Comparison of ENCODE assay signal across 14 mouse cellular contexts in genomic region chr5:130614209-130614608, GRCm38 (mm10).
DNase-seq lines count a peak whose midpoint lies in the region; ATAC-seq and TF ChIP-seq lines count a peak whose summit lies in the region.
"Had no signal": no experiment of that assay in that cellular context is flagged by ENCODE, and none has a peak within 500 bp of the region (broad histone marks: within the 10 kb centered on the region; RNA-seq: fewer than 3 reads in every experiment).

No protein-coding gene starts in this region.

- intact Hi-C loops in heart, postnatal 14 days (cut with DNase I) = no loop called here
- intact Hi-C loops in heart, adult 2 months (cut with DNase I) = no loop called here
- intact Hi-C loops in left cerebral cortex, adult 2 months (cut with DNase I) = no loop called here

- no peak for TF ChIP-seq POLR2A in heart, adult 2 months (IDR thresholded peaks at IDR 0.05; ENCODE audit: insufficient read depth, low read depth, low read length)

- no peaks in the 10 kb centered on the region for H3K4me1 ChIP-seq in heart, adult 2 months (ENCODE audit: control insufficient read depth, insufficient read depth, low read length)
- H3K4me1 ChIP-seq in midbrain, embryonic 11.5 days (ENCODE audit: control insufficient read depth, insufficient read depth, low read length) = no peaks in the 10 kb centered on the region
- H3K4me1 ChIP-seq in midbrain, embryonic 16.5 days (ENCODE audit: control insufficient read depth, insufficient read depth, low read length) = no peaks in the 10 kb centered on the region
- peaks cover 6% of the 10 kb centered on the region for H3K4me1 ChIP-seq in limb, embryonic 15.5 days
- no peaks in the 10 kb centered on the region for H3K4me1 ChIP-seq in intestine, embryonic 16.5 days (ENCODE audit: control insufficient read depth, insufficient read depth, low read length)
- H3K4me1 ChIP-seq: intestine, embryonic 15.5 days; midbrain, embryonic 15.5 days; neural tube, embryonic 12.5 days had no signal

- WGBS in heart, adult 2 months = 59% methylated on average over 3 of the region's 3 CpGs
- 87% methylated on average over 3 of the region's 3 CpGs for WGBS in midbrain, embryonic 11.5 days
- 84% methylated on average over 3 of the region's 3 CpGs for WGBS in midbrain, embryonic 16.5 days
- WGBS in limb, embryonic 15.5 days = 30% methylated on average over 3 of the region's 3 CpGs
- 81% methylated on average over 3 of the region's 3 CpGs for WGBS in intestine, embryonic 16.5 days

- TF ChIP-seq CTCF in heart, adult 2 months (IDR thresholded peaks at IDR 0.05) = no peak
- TF ChIP-seq CTCF in left cerebral cortex, adult 2 months (IDR thresholded peaks at IDR 0.05) = no peak

- TF ChIP-seq EP300 in heart, adult 2 months (IDR thresholded peaks at IDR 0.05; ENCODE audit: insufficient read depth, low read depth, low read length) = no peak

- no peak for ATAC-seq in midbrain, embryonic 11.5 days (ENCODE audit: low FRiP score)
- ATAC-seq in midbrain, embryonic 16.5 days = no peak
- ATAC-seq in limb, embryonic 15.5 days (ENCODE audit: insufficient number of reproducible peaks, low FRiP score, low TSS enrichment, low read depth) = no peak
- no peak for ATAC-seq in intestine, embryonic 16.5 days
- ATAC-seq: intestine, embryonic 15.5 days; midbrain, embryonic 15.5 days had no signal

- no peak overlapping the region for H3K4me3 ChIP-seq in heart, adult 2 months
- no peak overlapping the region for H3K4me3 ChIP-seq in midbrain, embryonic 11.5 days (ENCODE audit: low read depth, low read length)
- no peak overlapping the region for H3K4me3 ChIP-seq in midbrain, embryonic 16.5 days (ENCODE audit: low read depth, low read length)
- no peak overlapping the region for H3K4me3 ChIP-seq in limb, embryonic 15.5 days
- no peak overlapping the region for H3K4me3 ChIP-seq in left cerebral cortex, adult 2 months
- H3K4me3 ChIP-seq in intestine, embryonic 16.5 days (ENCODE audit: low read length) = no peak overlapping the region
- H3K4me3 ChIP-seq: intestine, embryonic 15.5 days; midbrain, embryonic 15.5 days; neural tube, embryonic 12.5 days had no signal

- H3K36me3 ChIP-seq in heart, adult 2 months (ENCODE audit: control insufficient read depth, insufficient read depth, low read length) = no peaks in the 10 kb centered on the region
- H3K36me3 ChIP-seq in midbrain, embryonic 11.5 days (ENCODE audit: control insufficient read depth, insufficient read depth, low read length) = no peaks in the 10 kb centered on the region
- H3K36me3 ChIP-seq in midbrain, embryonic 16.5 days (ENCODE audit: control insufficient read depth, insufficient read depth, low read length) = no peaks in the 10 kb centered on the region
- no peaks in the 10 kb centered on the region for H3K36me3 ChIP-seq in limb, embryonic 15.5 days
- H3K36me3 ChIP-seq in intestine, embryonic 16.5 days (ENCODE audit: control insufficient read depth, insufficient read depth, low read length) = no peaks in the 10 kb centered on the region
- H3K36me3 ChIP-seq: intestine, embryonic 15.5 days; midbrain, embryonic 15.5 days; neural tube, embryonic 12.5 days had no signal

- peak; percentile 4 to 16 for DNase-seq in heart, postnatal 14 days
- no peak for DNase-seq in heart, adult 2 months
- DNase-seq in midbrain, embryonic 11.5 days (ENCODE audit: low spot score, missing footprints) = peak; percentile 72
- DNase-seq in cerebellum, adult 9-11 months = peak; percentile 73
- no peak for DNase-seq in left cerebral cortex, adult 2 months (ENCODE audit: extremely low spot score in 1 of 2, low spot score in 2 of 2)
- DNase-seq: kidney, postnatal 36 days; liver; thymus, postnatal 14 days had no signal

- no peak overlapping the region for H3K27ac ChIP-seq in heart, adult 2 months
- H3K27ac ChIP-seq in midbrain, embryonic 11.5 days (ENCODE audit: low read depth, low read length) = no peak overlapping the region
- H3K27ac ChIP-seq in midbrain, embryonic 16.5 days (ENCODE audit: low read length) = no peak overlapping the region
- H3K27ac ChIP-seq in limb, embryonic 15.5 days = peak overlapping the region; percentile 30; the same call in 1 of the 2 replicates
- no peak overlapping the region for H3K27ac ChIP-seq in left cerebral cortex, adult 2 months
- no peak overlapping the region for H3K27ac ChIP-seq in intestine, embryonic 16.5 days (ENCODE audit: low read length)
- H3K27ac ChIP-seq: intestine, embryonic 15.5 days; midbrain, embryonic 15.5 days; neural tube, embryonic 12.5 days had no signal

- H3K9ac ChIP-seq in heart, adult 2 months (ENCODE audit: low read depth, low read length) = no peak overlapping the region
- no peak overlapping the region for H3K9ac ChIP-seq in midbrain, embryonic 11.5 days (ENCODE audit: low read length)
- no peak overlapping the region for H3K9ac ChIP-seq in midbrain, embryonic 16.5 days (ENCODE audit: low read depth, low read length)
- H3K9ac ChIP-seq in limb, embryonic 15.5 days = no peak overlapping the region
- H3K9ac ChIP-seq in intestine, embryonic 16.5 days (ENCODE audit: low read depth, low read length) = no peak overlapping the region
- H3K9ac ChIP-seq: intestine, embryonic 15.5 days; midbrain, embryonic 15.5 days; neural tube, embryonic 12.5 days had no signal

- no peaks in the 10 kb centered on the region for H3K27me3 ChIP-seq in heart, adult 2 months (ENCODE audit: control insufficient read depth, insufficient read depth, low read length)
- H3K27me3 ChIP-seq in midbrain, embryonic 11.5 days (ENCODE audit: control insufficient read depth, insufficient read depth, low read length) = no peaks in the 10 kb centered on the region
- H3K27me3 ChIP-seq in midbrain, embryonic 16.5 days (ENCODE audit: control insufficient read depth, insufficient read depth, low read depth, low read length) = no peaks in the 10 kb centered on the region
- H3K27me3 ChIP-seq in limb, embryonic 15.5 days = no peaks in the 10 kb centered on the region; the same call in 1 of the 2 replicates
- H3K27me3 ChIP-seq in intestine, embryonic 16.5 days (replicated peaks; ENCODE audit: control insufficient read depth, insufficient read depth, low read length) = no peaks in the 10 kb centered on the region
- H3K27me3 ChIP-seq: intestine, embryonic 15.5 days; midbrain, embryonic 15.5 days; neural tube, embryonic 12.5 days had no signal

- H3K79me2 ChIP-seq in heart, adult 2 months (replicated peaks; ENCODE audit: control insufficient read depth, insufficient read depth, low read length) = no peaks in the 10 kb centered on the region

- no peaks in the 10 kb centered on the region for H3K9me3 ChIP-seq in midbrain, embryonic 11.5 days (ENCODE audit: control insufficient read depth, low read length)
- H3K9me3 ChIP-seq in midbrain, embryonic 16.5 days (replicated peaks; ENCODE audit: control insufficient read depth, low read length, poor library complexity, severe bottlenecking) = no peaks in the 10 kb centered on the region
- no peaks in the 10 kb centered on the region for H3K9me3 ChIP-seq in limb, embryonic 15.5 days
- H3K9me3 ChIP-seq in intestine, embryonic 16.5 days (ENCODE audit: control insufficient read depth, low read length) = no peaks in the 10 kb centered on the region
- H3K9me3 ChIP-seq: intestine, embryonic 15.5 days; midbrain, embryonic 15.5 days had no signal

- no peak overlapping the region for H3K4me2 ChIP-seq in midbrain, embryonic 11.5 days
- H3K4me2 ChIP-seq in midbrain, embryonic 16.5 days (ENCODE audit: low read length) = no peak overlapping the region
- H3K4me2 ChIP-seq in limb, embryonic 15.5 days = no peak overlapping the region
- no peak overlapping the region for H3K4me2 ChIP-seq in intestine, embryonic 16.5 days (ENCODE audit: low read depth, low read length)
- H3K4me2 ChIP-seq: intestine, embryonic 15.5 days; midbrain, embryonic 15.5 days; neural tube, embryonic 12.5 days had no signal

Comparison
In these comparisons a context has a peak if more than half of its experiments do, and no peak if none do; other contexts are left out.
1. DNase-seq: peak in heart, postnatal 14 days (2 of 2), midbrain, embryonic 11.5 days (single experiment) and cerebellum, adult 9-11 months (single experiment); none in heart, adult 2 months (0 of 2) and left cerebral cortex, adult 2 months (0 of 2).